Mouse (Mus musculus) midbrain, embryonic 10.5 days (tissue): ENCODE measurements around the gene Ppp1r12c. TPM values are rescaled to one million over a fixed set of nuclear protein-coding genes. Genes with fewer than 3 reads are reported as not detected.

Source experiments
- DNase-seq: peaks from one replicate; pipeline ENCODE4 v3.0.0-alpha.2; 2017; ENCODE audit warnings: low spot score
- H3K27ac ChIP-seq: fragments of 300-500 bp; sonication (generic); replicated peaks from 2 replicates; pipeline ENCODE4 v1.5.1; 2016; ENCODE audit warnings: mild to moderate bottlenecking
- H3K27me3 ChIP-seq: fragments of 300-500 bp; sonication (generic); 2 replicates; pipeline ENCODE4 v1.6.1; 2016; ENCODE audit warnings: low read depth, mild to moderate bottlenecking; ENCODE audit not compliant: poor library complexity, severe bottlenecking
- H3K36me3 ChIP-seq: fragments of 300-500 bp; sonication (generic); 2 replicates; pipeline ENCODE4 v1.6.1; 2016; ENCODE audit warnings: mild to moderate bottlenecking, moderate library complexity
- H3K4me1 ChIP-seq: fragments of 300-500 bp; sonication (generic); 2 replicates; pipeline ENCODE4 v1.6.1; 2016
- H3K4me3 ChIP-seq: fragments of 300-500 bp; sonication (generic); 2 replicates; pipeline ENCODE4 v1.5.1; 2016; ENCODE audit warnings: mild to moderate bottlenecking, moderate library complexity
- H3K9me3 ChIP-seq: fragments of 300-500 bp; sonication (generic); replicated peaks from 2 replicates; pipeline ENCODE4 v1.6.1; 2016; ENCODE audit warnings: mild to moderate bottlenecking
- WGBS: fragments of 180-500 bp; shearing (Covaris S2); methylation state at CpG from one replicate; pipeline ENCODE4 v1.1.7; 2016; 5-methylcytosine and 5-hydroxymethylcytosine counted together
- polyA plus RNA-seq: library from polyadenylated mRNA; unstranded; fragments of >200 nt; fragmentation: Nextera tagmentation; extraction: Ambion mirVana; gene quantifications from 2 replicates; pipeline ENCODE4 v1.2.1, GENCODE M21; 2016

The Ppp1r12c gene
- polyA plus RNA-seq, 1 experiment from 2014 or later: 33.5 TPM

- Histone ChIP-seq H3K27ac (no peak overlapping the region), H3K36me3 (no peaks in the 10 kb centered on the region), H3K4me1 (peaks cover 41% of the 10 kb centered on the region), H3K27me3 (peaks cover 8% of the 10 kb centered on the region; the same call in 1 of the 2 replicates), H3K9me3 (no peaks in the 10 kb centered on the region), H3K4me3 (no peak overlapping the region)
- 83% methylated on average over 8 of the region's 8 CpGs for WGBS
- no peak for DNase-seq
These were observed 10.2 kb upstream of the Ppp1r12c start for GRCm38 (mm10) chr7:4511489-4512224.

- H3K27ac ChIP-seq: 0 out of 2 replicates have a peak overlapping the region, but pooled peaks have one; percentile 23
- H3K4me1 ChIP-seq: peaks cover 29% of the 10 kb centered on the region
- no peaks in the 10 kb centered on the region for H3K36me3 ChIP-seq
- WGBS: 23% methylated on average over 24 of the region's 24 CpGs
- peak; percentile 83 for DNase-seq
- peaks cover 8% of the 10 kb centered on the region; the same call in 1 of the 2 replicates for H3K27me3 ChIP-seq
- peak overlapping the region; percentile 23 for H3K4me3 ChIP-seq
- H3K9me3 ChIP-seq: no peaks in the 10 kb centered on the region
These were observed 8.6 kb upstream of the Ppp1r12c start for GRCm38 (mm10) chr7:4509863-4510608.

GRCm38 (mm10) chr7:4508739-4509116 lies 7.2 kb upstream of the Ppp1r12c start:
- H3K9me3 ChIP-seq: no peaks in the 10 kb centered on the region
- H3K4me3 ChIP-seq: no peak overlapping the region
- WGBS: 86% methylated on average over 8 of the region's 8 CpGs
- H3K27ac ChIP-seq: no peak overlapping the region
- H3K36me3 ChIP-seq: no peaks in the 10 kb centered on the region
- peaks cover 8% of the 10 kb centered on the region; the same call in 1 of the 2 replicates for H3K27me3 ChIP-seq
- DNase-seq: no peak
- H3K4me1 ChIP-seq: peaks cover 18% of the 10 kb centered on the region

GRCm38 (mm10) chr7:4508062-4508738 lies 6.7 kb upstream of the Ppp1r12c start:
- 76% methylated on average over 32 of the region's 32 CpGs for WGBS
- no peaks in the 10 kb centered on the region for H3K36me3 ChIP-seq
- H3K9me3 ChIP-seq: no peaks in the 10 kb centered on the region
- H3K4me1 ChIP-seq: peaks cover 14% of the 10 kb centered on the region
- no peak overlapping the region for H3K27ac ChIP-seq
- peaks cover 8% of the 10 kb centered on the region; the same call in 1 of the 2 replicates for H3K27me3 ChIP-seq
- DNase-seq: no peak
- H3K4me3 ChIP-seq: no peak overlapping the region

- 61% methylated on average over 3 of the region's 4 CpGs for WGBS
- Histone ChIP-seq H3K4me3 (no peak overlapping the region), H3K36me3 (no peaks in the 10 kb centered on the region), H3K4me1 (peaks cover 17% of the 10 kb centered on the region), H3K27ac (no peak overlapping the region), H3K27me3 (peaks cover 8% of the 10 kb centered on the region; the same call in 1 of the 2 replicates), H3K9me3 (no peaks in the 10 kb centered on the region)
- DNase-seq: no peak
These were observed 5.7 kb upstream of the Ppp1r12c start for GRCm38 (mm10) chr7:4507220-4507619.

GRCm38 (mm10) chr7:4504646-4505435 lies 3.4 kb upstream of the Ppp1r12c start:
- Histone ChIP-seq H3K27me3 (peaks cover 8% of the 10 kb centered on the region; the same call in 1 of the 2 replicates), H3K4me3 (no peak overlapping the region), H3K27ac (no peak overlapping the region), H3K4me1 (peaks cover 20% of the 10 kb centered on the region), H3K9me3 (no peaks in the 10 kb centered on the region), H3K36me3 (no peaks in the 10 kb centered on the region)
- no peak for DNase-seq
- WGBS: 65% methylated on average over 11 of the region's 11 CpGs

- no peaks in the 10 kb centered on the region; the same call in 1 of the 2 replicates for H3K27me3 ChIP-seq
- 82% methylated on average over 5 of the region's 5 CpGs for WGBS
- H3K4me1 ChIP-seq: peaks cover 26% of the 10 kb centered on the region
- no peak overlapping the region for H3K27ac ChIP-seq
- no peak for DNase-seq
- no peak overlapping the region for H3K4me3 ChIP-seq
- no peaks in the 10 kb centered on the region for H3K9me3 ChIP-seq
- peaks cover 3% of the 10 kb centered on the region; the same call in 1 of the 2 replicates for H3K36me3 ChIP-seq
These were observed 2.4 kb upstream of the Ppp1r12c start for GRCm38 (mm10) chr7:4503858-4504257.

GRCm38 (mm10) chr7:4503100-4503499 lies 1.6 kb upstream of the Ppp1r12c start:
- WGBS: 84% methylated on average over 4 of the region's 4 CpGs
- H3K9me3 ChIP-seq: no peaks in the 10 kb centered on the region
- no peak overlapping the region; the same call in 1 of the 2 replicates for H3K4me3 ChIP-seq
- H3K4me1 ChIP-seq: peaks cover 34% of the 10 kb centered on the region
- no peaks in the 10 kb centered on the region for H3K27me3 ChIP-seq
- H3K36me3 ChIP-seq: peaks cover 4% of the 10 kb centered on the region; the same call in 1 of the 2 replicates
- no peak overlapping the region for H3K27ac ChIP-seq
- DNase-seq: no peak

- Histone ChIP-seq H3K4me1 (peaks cover 39% of the 10 kb centered on the region), H3K27ac (peak overlapping the region; percentile 94), H3K9me3 (no peaks in the 10 kb centered on the region), H3K36me3 (peaks cover 4% of the 10 kb centered on the region), H3K4me3 (peak overlapping the region; percentile 96), H3K27me3 (no peaks in the 10 kb centered on the region)
- no peak for DNase-seq
- 13% methylated on average over 14 of the region's 14 CpGs for WGBS
These were observed 1.1 kb upstream of the Ppp1r12c start for GRCm38 (mm10) chr7:4502421-4503090.

- Histone ChIP-seq H3K4me3 (peak overlapping the region; percentile 96), H3K36me3 (peaks cover 20% of the 10 kb centered on the region), H3K27ac (peak overlapping the region; percentile 94), H3K9me3 (no peaks in the 10 kb centered on the region), H3K27me3 (no peaks in the 10 kb centered on the region), H3K4me1 (peaks cover 44% of the 10 kb centered on the region)
- DNase-seq: peak; percentile 56
- under 1% methylated on average over 52 of the region's 52 CpGs for WGBS
These were observed 498 bp downstream of the Ppp1r12c start for GRCm38 (mm10) chr7:4500892-4501471.

- Histone ChIP-seq H3K4me3 (peak overlapping the region; percentile 96; the same call in 1 of the 2 replicates), H3K36me3 (peaks cover 39% of the 10 kb centered on the region), H3K27me3 (no peaks in the 10 kb centered on the region), H3K4me1 (peaks cover 44% of the 10 kb centered on the region), H3K27ac (peak overlapping the region; percentile 52; the same call in 1 of the 2 replicates), H3K9me3 (no peaks in the 10 kb centered on the region)
- DNase-seq: no peak
- 91% methylated on average over 4 of the region's 4 CpGs for WGBS
These were observed 2.4 kb downstream of the Ppp1r12c start for GRCm38 (mm10) chr7:4499034-4499433.
